Mouse (Mus musculus): ENCODE data around the gene Slc4a8. TPM values are rescaled to one million over a fixed set of nuclear protein-coding genes. Genes with fewer than 3 reads are reported as not detected.
"Not testable (repeated sequence)": the region's sequence is repeated elsewhere in the genome, so short reads cannot be mapped to it uniquely, and the experiment has no call there.

Slc4a8 gene
- polyA plus RNA-seq, 1 experiment from 2014 or later = 1.0 TPM

GRCm38 (mm10) chr15:100810243-100810642 is 48.7 kb downstream of the Slc4a8 start:
- DNase-seq = no peak
- no peaks in the 10 kb centered on the region for H3K27me3 ChIP-seq (ENCODE audit: insufficient read depth, low read length)
- no peak overlapping the region for H3K9ac ChIP-seq (replicated peaks)
- H3K4me1 ChIP-seq (ENCODE audit: insufficient read depth) = peaks cover 7% of the 10 kb centered on the region; the same call in 1 of the 2 replicates
- H3K9me3 ChIP-seq (ENCODE audit: low read length) = no peaks in the 10 kb centered on the region
- WGBS (ENCODE audit: insufficient replicate concordance) = 40% methylated on average over 8 of the region's 8 CpGs
- H3K36me3 ChIP-seq (replicated peaks; ENCODE audit: insufficient read depth, low read length) = no peaks in the 10 kb centered on the region
- no peak overlapping the region for H3K4me2 ChIP-seq (ENCODE audit: low read depth, low read length)
- ATAC-seq = 0 out of 2 replicates have a peak, but pooled peaks have one; percentile 31
- TF ChIP-seq CTCF (IDR thresholded peaks at IDR 0.05; ENCODE audit: low read depth) = no peak
- TF ChIP-seq EP300 (IDR thresholded peaks at IDR 0.05; ENCODE audit: low read depth) = no peak
- no peak overlapping the region for H3K4me3 ChIP-seq (ENCODE audit: low read depth, low read length)
- no peak overlapping the region for H3K27ac ChIP-seq (ENCODE audit: low read depth)

- no peaks in the 10 kb centered on the region for H3K9me3 ChIP-seq (ENCODE audit: low read length)
- H3K4me1 ChIP-seq (ENCODE audit: insufficient read depth) = no peaks in the 10 kb centered on the region
- H3K4me3 ChIP-seq (ENCODE audit: low read depth, low read length) = no peak overlapping the region
- WGBS (ENCODE audit: insufficient replicate concordance) = 59% methylated on average over 5 of the region's 5 CpGs
- no peak overlapping the region for H3K4me2 ChIP-seq (ENCODE audit: low read depth, low read length)
- H3K9ac ChIP-seq (replicated peaks) = no peak overlapping the region
- H3K27ac ChIP-seq (ENCODE audit: low read depth) = no peak overlapping the region
- TF ChIP-seq EP300 (IDR thresholded peaks at IDR 0.05; ENCODE audit: low read depth) = no peak
- no peak for TF ChIP-seq CTCF (IDR thresholded peaks at IDR 0.05; ENCODE audit: low read depth)
- no peaks in the 10 kb centered on the region for H3K36me3 ChIP-seq (replicated peaks; ENCODE audit: insufficient read depth, low read length)
- DNase-seq = no peak
- no peaks in the 10 kb centered on the region for H3K27me3 ChIP-seq (ENCODE audit: insufficient read depth, low read length)
- no peak for ATAC-seq
These were observed 52.0 kb downstream of the Slc4a8 start for GRCm38 (mm10) chr15:100813501-100813900.

GRCm38 (mm10) chr15:100814066-100814465 is 52.5 kb downstream of the Slc4a8 start:
- Histone ChIP-seq H3K9me3 (ENCODE audit: low read length) (no peaks in the 10 kb centered on the region), H3K4me1 (ENCODE audit: insufficient read depth) (no peaks in the 10 kb centered on the region), H3K4me2 (ENCODE audit: low read depth, low read length) (no peak overlapping the region), H3K36me3 (replicated peaks; ENCODE audit: insufficient read depth, low read length) (no peaks in the 10 kb centered on the region), H3K4me3 (ENCODE audit: low read depth, low read length) (no peak overlapping the region), H3K27me3 (ENCODE audit: insufficient read depth, low read length) (no peaks in the 10 kb centered on the region), H3K9ac (replicated peaks) (no peak overlapping the region), H3K27ac (ENCODE audit: low read depth) (no peak overlapping the region)
- no peak for TF ChIP-seq EP300 (IDR thresholded peaks at IDR 0.05; ENCODE audit: low read depth)
- TF ChIP-seq CTCF (IDR thresholded peaks at IDR 0.05; ENCODE audit: low read depth) = no peak
- 79% methylated on average over 7 of the region's 7 CpGs for WGBS (ENCODE audit: insufficient replicate concordance)
- ATAC-seq (no peak), DNase-seq (no peak)

DNA sequence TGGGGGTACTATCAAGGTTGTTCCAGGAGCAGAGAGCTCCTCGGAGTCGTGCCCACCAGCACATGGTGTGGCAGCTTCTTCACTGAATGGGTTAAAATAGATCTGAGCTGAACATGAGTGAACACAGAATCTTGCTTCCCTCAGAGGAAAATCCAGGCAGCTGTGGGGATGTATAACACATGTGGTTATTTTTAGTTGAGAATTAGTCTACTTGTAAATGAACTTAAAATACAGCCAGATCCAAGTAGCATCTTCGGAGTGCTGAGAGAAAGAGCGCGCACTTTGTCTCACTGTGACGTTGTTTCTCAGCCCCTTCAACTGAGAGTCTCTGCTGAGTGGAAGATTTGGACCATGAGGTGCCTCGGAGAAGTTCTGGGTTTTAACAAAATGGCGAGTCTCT is 53.8 kb downstream of the Slc4a8 start:
- no peak for ATAC-seq
- Histone ChIP-seq H3K27me3 (ENCODE audit: insufficient read depth, low read length) (no peaks in the 10 kb centered on the region), H3K36me3 (replicated peaks; ENCODE audit: insufficient read depth, low read length) (no peaks in the 10 kb centered on the region), H3K9ac (replicated peaks) (no peak overlapping the region), H3K9me3 (ENCODE audit: low read length) (no peaks in the 10 kb centered on the region), H3K4me1 (ENCODE audit: insufficient read depth) (no peaks in the 10 kb centered on the region), H3K4me2 (ENCODE audit: low read depth, low read length) (no peak overlapping the region), H3K4me3 (ENCODE audit: low read depth, low read length) (no peak overlapping the region), H3K27ac (ENCODE audit: low read depth) (no peak overlapping the region)
- no peak for DNase-seq
- 78% methylated on average over 8 of the region's 8 CpGs for WGBS (ENCODE audit: insufficient replicate concordance)
- TF ChIP-seq CTCF (IDR thresholded peaks at IDR 0.05; ENCODE audit: low read depth) = no peak
- no peak for TF ChIP-seq EP300 (IDR thresholded peaks at IDR 0.05; ENCODE audit: low read depth)

GRCm38 (mm10) chr15:100818860-100819259 is 57.3 kb downstream of the Slc4a8 start:
- WGBS (ENCODE audit: insufficient replicate concordance) = 72% methylated on average over 3 of the region's 3 CpGs
- TF ChIP-seq EP300 (IDR thresholded peaks at IDR 0.05; ENCODE audit: low read depth) (no peak), CTCF (IDR thresholded peaks at IDR 0.05; ENCODE audit: low read depth) (no peak)
- Histone ChIP-seq H3K27ac (ENCODE audit: low read depth) (no peak overlapping the region), H3K4me1 (ENCODE audit: insufficient read depth) (no peaks in the 10 kb centered on the region), H3K4me2 (ENCODE audit: low read depth, low read length) (no peak overlapping the region), H3K9ac (replicated peaks) (no peak overlapping the region), H3K4me3 (ENCODE audit: low read depth, low read length) (no peak overlapping the region), H3K36me3 (replicated peaks; ENCODE audit: insufficient read depth, low read length) (no peaks in the 10 kb centered on the region), H3K27me3 (ENCODE audit: insufficient read depth, low read length) (0 out of 2 replicates have a peak, but pooled peaks cover 3% of the 10 kb centered on the region), H3K9me3 (ENCODE audit: low read length) (no peaks in the 10 kb centered on the region)
- no peak for DNase-seq
- ATAC-seq = no peak

DNA sequence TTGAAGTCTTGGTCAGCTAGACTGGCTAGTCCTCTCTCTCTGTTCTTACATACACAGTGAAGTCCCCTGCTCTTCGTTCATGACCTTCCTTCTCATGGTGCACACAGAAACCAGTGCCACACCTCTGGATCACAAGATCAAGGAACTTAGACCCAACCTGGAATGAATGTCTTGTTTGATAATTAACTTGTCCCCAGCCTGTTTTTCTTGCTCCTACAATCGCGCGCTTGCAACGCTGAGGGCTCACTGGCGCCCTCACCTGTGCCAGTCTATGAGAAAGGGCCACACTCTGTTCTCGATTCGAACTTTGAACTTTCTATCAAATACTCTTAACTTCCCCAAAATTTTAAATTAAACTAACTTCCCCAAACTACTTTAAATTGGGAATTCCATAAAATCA is 60.3 kb downstream of the Slc4a8 start:
- H3K9ac ChIP-seq (replicated peaks) = no peak overlapping the region
- H3K4me3 ChIP-seq (ENCODE audit: low read depth, low read length) = no peak overlapping the region
- H3K27me3 ChIP-seq (ENCODE audit: insufficient read depth, low read length) = peaks cover 11% of the 10 kb centered on the region; the same call in 1 of the 2 replicates
- TF ChIP-seq CTCF (IDR thresholded peaks at IDR 0.05; ENCODE audit: low read depth) = peak; percentile 44
- no peak for TF ChIP-seq EP300 (IDR thresholded peaks at IDR 0.05; ENCODE audit: low read depth)
- H3K4me1 ChIP-seq (ENCODE audit: insufficient read depth) = no peaks in the 10 kb centered on the region
- H3K4me2 ChIP-seq (ENCODE audit: low read depth, low read length) = no peak overlapping the region
- H3K27ac ChIP-seq (ENCODE audit: low read depth) = no peak overlapping the region
- H3K36me3 ChIP-seq (replicated peaks; ENCODE audit: insufficient read depth, low read length) = no peaks in the 10 kb centered on the region
- ATAC-seq (no peak), DNase-seq (no peak)
- no peaks in the 10 kb centered on the region for H3K9me3 ChIP-seq (ENCODE audit: low read length)
- 45% methylated on average over 8 of the region's 8 CpGs for WGBS (ENCODE audit: insufficient replicate concordance)

DNA sequence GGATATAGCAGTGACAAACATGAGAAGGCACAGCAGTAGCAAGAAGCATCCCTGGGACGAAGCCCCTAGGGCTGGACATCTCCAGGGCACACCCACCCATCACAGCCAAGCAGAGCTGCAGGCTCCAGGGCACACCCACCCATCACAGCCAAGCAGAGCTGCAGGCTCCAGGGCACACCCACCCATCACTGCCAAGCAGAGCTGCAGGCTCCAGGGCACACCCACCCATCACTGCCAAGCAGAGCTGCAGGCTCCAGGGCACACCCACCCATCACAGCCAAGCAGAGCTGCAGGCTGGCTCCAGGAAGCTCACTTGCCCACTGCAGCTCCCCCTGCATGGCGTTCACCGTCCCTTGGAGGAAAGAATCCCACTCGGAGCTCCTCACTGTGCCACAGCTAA is 60.8 kb downstream of the Slc4a8 start:
- not testable (repeated sequence) for H3K4me1 ChIP-seq (ENCODE audit: insufficient read depth); H3K9me3 ChIP-seq (ENCODE audit: low read length); H3K4me2 ChIP-seq (ENCODE audit: low read depth, low read length); H3K36me3 ChIP-seq (replicated peaks; ENCODE audit: insufficient read depth, low read length); ATAC-seq; H3K4me3 ChIP-seq (ENCODE audit: low read depth, low read length); H3K9ac ChIP-seq (replicated peaks); DNase-seq; H3K27ac ChIP-seq (ENCODE audit: low read depth)
- WGBS (ENCODE audit: insufficient replicate concordance) = 59% methylated on average over 4 of the region's 4 CpGs
- peaks cover 11% of the 10 kb centered on the region; the same call in 1 of the 2 replicates for H3K27me3 ChIP-seq (ENCODE audit: insufficient read depth, low read length)

Measured in liver, postnatal 0 days (tissue).